Mouse (Mus musculus) brain, embryonic 18.5 days (tissue): ENCODE results near the gene Dguok.

ENCODE experiments used
- DNase-seq: peaks from one replicate; pipeline ENCODE4 v3.0.0-alpha.2; 2012; ENCODE audit warnings: low read depth, low spot score

Dguok gene

DNA sequence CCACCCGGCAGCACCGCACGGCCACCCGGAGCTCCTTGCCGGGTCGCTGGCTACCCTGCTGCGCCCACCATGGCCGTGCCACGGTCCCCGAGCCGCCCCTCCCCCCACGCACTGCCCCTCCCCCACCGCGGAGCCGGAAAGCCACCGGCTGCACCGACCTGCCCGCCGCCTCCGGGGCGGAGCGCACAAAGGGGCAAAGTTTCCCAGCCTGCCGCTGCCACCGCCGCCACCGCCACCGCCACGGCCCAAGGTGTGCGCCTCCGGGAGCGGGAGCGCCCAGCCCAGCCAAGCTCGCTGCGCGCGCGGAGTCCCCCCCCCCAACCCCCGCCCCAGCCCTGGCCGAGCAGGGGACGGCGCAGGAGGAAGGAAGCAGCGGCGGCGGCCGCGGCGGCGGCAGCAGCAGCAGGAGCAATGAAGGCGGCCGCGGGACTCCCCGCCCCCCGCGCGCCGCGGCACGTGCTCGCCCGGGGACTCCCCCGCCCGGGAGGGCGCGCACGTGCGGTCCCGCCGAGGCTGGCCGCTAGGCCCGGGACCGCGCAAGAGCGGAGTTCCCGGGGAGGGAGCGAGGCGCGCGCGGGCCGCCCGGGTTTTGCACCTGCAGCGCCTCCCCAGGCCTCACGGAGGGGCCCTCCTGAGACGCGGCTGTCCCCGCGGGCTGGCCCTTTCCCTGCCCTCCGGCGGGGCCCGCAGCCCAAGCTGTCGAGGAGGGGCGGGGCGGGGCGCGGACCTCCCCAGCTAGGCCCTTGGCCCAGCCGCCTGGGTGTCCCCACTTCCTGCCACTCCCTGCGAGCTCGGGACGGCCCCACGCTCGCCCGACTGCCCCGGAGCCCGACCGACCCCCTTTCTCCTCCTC lies 50.4 kb downstream of the Dguok start:
- peak; percentile 50 for DNase-seq

DNA sequence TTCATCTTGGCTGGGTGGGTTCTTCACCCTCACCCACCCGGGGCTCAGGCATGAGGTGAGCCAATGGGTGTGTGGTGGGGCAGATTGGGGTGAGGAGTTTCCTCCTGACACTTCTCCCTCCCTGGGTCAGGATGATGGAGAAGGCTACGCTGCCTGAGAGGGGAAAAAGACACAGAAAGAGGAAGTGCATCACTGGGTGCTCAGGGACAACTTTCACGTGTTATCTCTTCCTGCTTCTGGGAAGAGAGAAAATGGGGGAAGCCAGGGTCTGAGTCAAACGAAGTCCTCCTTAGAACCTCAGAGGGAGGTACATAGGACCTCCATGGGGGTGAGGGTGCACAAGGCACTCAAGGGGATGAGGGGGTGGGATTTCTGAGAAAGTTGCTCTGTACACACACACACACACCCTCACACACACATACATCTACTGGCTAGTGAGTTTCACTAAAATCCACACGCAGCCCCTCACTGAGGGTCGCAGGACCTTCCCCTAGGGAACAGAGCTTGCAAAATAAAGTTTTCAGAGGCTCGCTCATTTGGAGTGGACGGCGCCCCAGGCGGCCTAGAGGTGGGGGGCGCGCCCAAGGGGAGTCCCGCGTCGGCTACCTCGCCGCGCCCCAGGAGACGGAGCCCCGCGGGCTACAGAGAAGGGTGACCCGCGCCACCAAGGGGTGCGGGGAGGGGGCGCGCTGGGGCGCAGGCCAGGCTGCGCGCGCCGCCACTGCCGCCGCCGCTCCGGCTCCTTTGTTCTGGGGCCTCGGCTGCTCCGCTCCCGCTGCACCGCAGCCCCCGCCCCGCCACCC lies 51.2 kb downstream of the Dguok start:
- no peak for DNase-seq

DNA sequence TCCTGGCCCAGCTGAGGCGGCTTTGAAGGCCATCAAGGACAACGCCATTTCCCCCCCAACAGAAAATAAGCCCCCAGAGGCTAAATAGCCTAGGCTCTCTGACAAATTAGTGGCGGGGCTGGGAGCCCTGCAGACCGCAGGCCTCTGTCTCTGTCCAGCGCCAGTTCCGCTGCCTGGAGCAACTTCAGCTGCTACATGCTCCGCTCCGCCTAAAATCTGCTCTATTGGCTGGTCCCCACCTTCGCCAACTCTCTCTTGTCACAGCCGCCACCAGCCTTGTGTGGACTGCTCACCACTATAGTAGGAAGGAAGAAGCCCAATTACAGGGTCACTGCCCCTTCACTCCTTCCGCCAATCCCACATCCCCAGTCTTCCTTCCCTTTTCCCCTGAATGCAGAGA lies 53.1 kb downstream of the Dguok start:
- no peak for DNase-seq

DNA sequence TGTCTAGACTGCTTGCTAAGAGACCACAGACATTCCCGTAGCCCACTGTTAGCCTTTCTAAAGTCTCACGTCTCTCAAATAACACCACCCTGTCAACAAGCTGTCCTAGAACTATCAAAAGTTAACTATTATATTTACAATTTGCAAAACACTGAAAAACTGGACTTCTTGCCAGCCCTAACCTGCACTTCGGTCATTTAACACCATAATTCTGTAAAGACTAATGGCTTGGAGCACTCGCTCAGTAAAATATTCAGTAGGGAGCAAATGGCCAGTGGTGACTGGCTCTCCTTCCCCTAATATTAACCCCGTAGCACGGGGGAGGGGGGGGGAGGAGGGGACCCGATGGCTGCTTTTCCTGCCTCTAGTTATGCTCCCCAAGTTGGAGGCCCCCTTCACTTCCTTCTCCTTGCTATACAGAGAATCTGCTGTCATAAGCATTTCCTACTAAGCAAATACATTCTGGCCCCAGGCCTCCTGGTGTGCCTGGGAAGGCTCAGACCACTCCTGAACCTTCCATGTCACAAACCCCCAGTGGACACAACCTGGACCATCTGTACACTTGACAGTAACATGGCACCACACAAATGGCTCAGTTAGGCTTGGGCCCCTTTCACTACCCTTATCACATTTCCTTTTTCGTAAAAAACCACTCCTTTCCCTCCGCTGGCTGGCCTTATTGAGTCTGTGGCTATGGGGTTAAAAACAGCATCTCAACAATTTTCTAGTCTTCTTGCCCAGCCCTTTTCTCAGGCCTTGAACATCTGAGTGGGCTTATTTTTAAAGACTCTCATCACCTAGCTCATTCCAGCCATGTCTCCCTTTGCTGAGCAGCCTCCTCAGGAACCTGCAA lies 56.1 kb downstream of the Dguok start:
- no peak for DNase-seq

DNA sequence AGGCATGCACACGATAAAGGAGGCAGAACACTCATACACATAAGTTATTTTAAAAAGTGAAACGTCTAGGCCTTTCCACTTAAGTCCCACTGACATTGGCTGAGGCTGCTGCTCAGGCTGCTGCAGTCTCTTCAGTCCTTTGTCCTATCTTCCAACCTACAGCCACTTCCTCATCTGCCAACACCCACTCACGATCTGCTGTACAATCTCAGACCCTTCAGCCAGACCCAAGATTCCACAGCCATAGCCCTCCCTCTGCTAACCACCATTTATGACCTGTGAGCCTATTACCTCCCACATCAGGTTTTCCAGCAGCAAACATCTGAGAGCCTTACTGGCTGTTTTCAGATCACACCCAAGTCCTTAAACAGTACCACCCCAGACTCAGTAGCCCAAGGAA lies 57.3 kb downstream of the Dguok start:
- DNase-seq = no peak

DNA sequence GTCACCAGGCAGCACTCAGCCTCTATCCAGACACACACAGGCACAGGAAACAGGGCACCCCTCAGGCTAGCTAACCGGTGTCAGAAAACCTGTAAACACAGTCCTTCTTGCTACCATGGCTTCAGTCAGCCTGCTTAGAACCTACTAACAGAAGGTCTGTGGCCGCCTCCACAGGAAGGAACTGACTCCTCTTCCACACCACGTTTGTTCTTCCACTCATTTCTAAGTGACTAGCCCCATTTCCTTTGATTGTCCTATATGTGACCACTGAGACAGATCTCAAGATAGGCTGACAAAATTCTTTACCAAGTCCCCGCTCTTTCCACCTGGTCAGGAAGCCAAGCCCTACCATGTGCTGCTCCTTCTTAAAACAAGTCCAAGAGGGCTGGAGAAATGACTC lies 57.9 kb downstream of the Dguok start:
- no peak for DNase-seq

DNA sequence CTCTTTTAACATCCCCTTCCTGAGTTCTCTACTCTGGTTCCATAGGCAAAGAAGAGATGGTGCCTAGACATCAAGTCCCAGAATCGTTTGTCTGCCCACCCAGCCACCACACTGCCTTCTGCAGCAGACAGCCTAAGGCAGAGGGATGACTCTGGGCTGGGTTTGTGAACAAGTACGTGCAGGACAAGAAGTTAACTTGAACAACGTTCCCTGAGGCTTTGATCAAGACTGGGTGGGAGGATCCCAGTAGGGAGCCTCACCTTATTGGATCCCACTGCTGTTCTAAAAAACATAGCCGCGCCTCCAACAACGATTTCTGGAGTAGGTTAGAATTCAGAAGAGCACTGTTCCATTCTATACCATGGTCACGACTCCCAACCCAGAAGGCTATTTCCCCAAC lies 59.7 kb downstream of the Dguok start:
- no peak for DNase-seq

DNA sequence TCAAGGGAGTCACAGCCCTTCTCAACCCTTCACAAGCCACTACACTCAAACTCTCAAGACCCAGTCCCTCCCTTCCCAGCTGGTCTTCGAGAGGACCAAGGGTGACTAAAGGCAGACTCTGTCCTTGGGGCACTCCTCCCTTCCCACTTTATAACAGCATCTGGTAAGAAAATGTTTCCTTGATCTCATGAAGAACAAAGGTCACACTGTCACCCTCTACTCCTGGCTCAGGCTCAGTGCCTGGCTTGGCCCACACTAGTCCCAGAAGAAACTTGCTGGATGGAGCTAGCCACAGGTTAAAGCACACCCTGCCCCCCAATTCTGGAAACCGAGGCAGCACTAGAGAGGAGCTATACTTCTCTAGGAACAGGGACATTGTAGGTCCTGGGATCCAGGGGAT lies 61.0 kb downstream of the Dguok start:
- DNase-seq = no peak

DNA sequence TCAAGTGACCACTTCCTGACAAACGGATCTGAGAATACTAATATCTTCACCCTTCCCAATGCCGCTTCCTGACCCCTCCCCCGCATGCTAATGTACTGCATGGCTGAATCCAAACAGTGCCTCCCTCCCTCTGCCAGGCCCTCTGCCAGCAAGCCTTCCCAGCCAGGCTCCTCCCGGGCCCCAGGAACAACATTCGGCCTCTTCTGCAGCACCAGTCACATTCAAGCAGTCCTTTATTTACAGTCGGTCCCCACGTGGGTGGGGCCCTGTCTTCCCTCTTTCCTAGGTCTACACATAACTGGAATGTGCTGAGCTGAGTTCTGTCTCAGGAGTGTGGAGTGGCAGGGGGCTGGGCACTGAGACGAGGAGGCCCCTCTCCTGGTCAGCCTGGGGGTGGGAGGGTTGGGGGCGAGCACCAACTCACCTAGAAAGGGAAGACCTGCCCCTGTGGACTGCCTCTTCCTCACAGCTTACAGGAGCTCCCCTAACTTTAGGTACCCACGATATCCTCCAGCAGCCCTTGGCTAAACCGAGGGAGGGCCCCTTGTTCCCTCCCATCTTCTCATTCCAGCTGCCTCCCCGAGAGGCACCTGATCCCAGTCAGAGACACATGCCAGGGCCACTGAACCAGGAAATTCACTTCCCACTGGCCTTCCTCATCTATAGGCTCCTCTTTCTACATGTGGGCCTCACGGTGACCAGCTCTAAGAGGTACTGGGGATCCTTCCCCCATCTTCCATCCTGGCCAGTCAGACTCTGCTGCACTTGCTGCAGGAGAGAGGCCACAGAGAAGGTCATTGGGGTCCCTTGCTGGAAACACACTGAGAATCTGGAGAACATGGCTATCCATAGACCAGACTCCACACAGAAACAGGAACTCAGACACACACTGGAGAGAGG lies 63.1 kb downstream of the Dguok start:
- no peak for DNase-seq

DNA sequence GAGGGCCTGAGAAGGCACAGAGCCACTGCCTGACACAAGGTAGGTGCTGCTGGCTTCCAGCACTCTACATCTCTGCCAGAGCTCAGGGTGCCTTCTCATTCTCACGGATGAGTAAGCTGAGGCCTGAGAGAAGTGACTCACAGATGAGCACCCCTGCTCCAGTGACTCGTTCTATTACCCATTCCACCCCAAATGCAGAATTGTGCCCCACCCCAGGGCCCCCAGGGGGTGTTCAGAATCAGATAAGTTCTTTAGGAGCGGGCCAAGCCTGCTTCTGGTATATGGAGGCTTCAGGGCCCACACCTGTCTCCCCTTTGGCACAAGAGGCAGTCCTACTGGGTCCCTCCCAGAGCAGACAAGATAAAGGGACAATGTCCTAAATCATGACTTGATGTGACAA lies 64.1 kb downstream of the Dguok start:
- no peak for DNase-seq

DNA sequence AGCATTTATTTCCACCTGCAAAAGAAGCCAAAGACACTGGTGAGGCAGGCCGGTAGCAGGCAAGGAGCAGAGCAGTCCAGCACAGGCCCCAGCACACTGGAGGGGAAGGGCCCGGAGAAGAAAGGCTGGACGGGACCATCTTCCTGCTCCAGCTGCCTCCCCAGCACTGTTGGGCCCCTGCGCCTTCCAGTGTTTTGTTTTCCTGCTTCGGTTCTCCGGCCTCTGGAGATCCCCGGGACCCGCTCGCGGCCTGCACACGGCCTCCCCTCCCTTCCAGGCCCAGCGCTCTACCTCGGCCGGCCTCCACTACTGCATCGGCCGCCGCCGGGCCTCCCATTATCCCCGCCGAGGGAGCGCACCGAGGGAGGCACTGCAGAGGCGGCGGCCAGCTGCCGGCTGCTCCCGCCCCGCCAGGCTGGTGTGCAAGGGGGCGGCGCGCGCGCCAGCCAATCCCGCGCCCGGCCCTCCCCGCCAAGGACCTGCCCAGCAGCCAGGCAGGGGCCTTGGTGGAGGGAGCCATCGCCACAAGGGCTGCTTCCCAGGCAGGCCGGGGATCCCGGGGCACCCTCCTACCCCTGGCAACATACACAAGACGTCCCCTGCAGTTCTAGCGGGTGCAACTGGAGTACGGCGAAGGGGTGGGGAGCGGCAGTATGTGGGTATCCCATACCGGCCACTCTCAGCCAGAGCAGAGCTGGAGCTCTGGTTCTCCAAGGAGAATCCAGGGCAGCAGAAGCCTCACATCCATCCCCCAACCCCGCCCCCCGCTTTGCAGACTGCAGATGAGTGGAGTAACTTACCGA lies 65.3 kb downstream of the Dguok start:
- peak; percentile 68 for DNase-seq

DNA sequence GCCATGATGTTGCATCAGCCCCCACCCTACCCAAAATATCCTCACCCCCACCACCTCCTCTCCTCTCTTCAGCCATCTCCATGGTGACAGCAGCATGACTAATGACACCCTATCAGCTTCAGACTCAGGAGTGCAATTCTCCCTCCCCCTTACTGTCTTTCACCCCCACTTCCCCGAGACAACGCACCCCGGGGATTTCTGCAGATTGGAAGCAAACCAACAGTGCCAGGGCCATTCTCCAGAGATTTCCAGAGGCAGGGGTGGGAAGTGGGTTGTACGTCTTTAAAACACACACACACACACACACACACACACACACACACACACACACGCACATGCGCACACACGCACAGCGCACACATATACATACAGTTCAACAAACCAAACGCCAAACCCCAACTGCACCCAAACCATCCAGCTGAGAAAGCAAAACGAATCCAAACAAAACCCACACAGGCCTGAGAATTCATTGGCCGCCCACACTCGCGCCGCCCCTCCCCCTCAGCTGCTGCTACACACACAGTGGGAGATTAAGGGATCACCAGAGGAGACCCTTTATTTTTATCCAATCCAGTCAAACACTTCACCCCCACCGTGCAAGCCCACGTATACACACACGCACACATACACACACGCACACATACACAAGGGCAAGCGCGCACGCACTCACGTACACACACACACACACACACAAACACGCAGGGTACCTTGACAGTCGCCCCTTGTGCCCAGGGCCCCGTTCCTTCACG lies 66.1 kb downstream of the Dguok start:
- peak; percentile 57 for DNase-seq

DNA sequence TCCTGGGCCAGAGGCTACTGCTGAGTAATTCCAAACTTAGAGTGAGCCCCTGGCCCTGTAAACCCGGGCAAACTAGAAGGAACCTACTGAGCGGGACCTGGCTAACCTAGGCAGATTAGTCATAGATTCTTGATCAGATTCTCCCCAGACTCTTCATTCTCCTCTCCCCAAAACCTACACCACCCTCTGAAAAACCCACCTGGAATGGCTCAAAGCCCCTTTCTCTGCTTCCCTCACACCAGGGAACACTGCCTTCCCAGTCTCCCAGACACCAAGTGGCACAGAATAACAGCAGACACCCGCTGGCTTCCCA lies 66.6 kb downstream of the Dguok start:
- no peak for DNase-seq

DNA sequence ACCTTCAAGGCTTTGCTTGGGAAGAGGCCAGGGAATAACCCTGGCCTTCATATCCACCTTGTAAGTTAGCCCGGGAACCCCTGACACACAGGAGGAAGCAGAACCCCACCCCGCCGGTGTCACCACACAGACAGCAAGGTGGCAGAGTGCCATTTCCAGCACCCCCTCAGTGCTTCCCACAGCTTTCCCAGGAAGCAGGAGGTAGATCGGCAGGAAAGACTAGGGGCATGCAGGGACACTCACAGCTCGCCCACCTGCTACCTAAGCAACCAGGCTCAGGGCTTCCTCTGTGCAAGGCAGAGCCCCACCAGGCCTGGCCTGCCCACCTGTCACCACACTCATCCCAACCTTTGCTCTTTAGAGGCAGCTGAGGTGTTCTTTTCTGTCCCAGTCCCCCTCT lies 67.0 kb downstream of the Dguok start:
- no peak for DNase-seq

DNA sequence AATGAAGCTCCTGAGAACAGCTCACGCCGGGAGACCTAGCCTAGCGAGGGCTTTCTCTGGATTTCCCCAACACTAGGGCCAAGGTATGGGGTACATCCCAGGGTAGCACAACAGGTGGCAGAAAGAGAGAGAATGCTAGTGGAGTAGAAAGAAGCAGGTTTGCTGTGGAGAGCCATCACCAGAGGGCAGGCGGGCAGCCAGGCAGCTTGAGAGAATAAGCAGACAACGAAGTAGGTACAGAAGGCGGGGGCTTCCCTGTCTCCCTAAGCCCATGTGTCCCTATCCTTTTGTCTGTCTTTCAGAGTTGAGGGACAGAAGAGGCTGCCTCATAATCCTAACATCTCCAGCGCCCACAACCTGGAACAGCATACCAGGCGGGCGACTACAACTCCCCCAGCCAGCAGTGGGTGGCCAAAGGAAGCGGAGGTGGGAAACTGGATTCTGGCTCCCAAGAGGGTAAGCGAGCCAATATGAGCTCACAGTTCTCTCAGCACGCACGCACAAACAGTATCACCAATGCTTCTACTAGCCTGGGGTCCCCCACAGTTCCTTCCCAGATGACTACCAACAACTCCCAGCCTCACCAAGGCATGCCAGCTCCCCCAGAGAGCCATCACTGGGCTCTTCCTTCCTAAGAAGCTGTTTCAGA lies 67.5 kb downstream of the Dguok start:
- DNase-seq = no peak

DNA sequence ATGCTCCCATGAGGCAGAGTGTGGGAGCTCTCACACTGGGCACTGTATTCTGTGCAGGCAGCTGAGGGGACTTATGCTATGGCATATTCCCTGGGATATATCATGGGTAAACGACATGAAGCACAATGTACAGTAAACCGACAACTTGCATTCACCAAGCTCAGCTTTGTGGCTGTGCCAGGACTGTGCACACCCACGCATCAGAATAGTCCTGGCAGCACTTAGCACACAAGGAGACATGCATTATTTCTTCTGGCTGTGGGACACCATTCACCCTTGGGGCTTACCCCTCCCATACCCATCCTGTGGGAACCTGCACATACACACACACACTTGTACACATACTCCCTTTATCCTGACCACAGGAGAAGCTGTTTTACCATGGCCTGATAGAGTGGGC lies 68.2 kb downstream of the Dguok start:
- DNase-seq = no peak

DNA sequence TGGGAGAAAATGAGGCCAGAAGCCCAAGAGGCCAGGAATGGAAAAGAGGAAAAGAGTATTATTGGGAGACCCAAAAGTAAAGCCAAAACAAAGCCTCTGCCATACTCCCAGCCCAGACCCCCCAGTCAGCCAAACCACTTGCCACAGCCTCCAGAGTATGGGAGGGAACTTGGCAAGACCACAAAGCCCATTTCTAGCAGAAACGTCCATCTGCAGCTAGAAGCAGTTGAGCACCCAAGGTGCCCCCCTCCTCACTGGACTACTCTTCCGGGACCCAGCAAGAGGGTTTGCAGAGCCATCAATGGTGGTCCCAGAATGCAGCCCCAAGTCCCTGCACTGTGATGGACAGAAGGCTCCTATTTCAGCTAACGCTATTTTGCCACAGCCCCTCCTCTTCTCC lies 69.0 kb downstream of the Dguok start:
- DNase-seq = no peak

DNA sequence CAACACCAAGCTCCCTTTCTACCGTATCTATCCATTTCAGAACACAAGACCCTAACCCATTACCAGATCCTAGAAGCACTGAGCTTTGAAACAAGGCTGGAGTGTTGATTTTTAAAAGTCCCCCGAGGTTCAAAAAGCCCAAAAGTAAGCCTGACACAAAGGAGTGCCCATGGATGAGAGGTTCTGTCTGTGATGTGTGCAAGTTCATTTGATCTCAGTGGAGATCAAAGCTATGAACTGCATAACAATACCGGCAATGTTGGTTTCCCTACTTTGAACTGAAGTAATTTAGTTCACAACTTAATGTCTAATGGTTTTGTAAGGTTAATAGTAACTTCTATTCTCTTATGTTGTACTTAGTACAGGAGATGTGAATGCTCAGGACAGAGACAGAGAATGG lies 69.5 kb downstream of the Dguok start:
- DNase-seq = no peak

DNA sequence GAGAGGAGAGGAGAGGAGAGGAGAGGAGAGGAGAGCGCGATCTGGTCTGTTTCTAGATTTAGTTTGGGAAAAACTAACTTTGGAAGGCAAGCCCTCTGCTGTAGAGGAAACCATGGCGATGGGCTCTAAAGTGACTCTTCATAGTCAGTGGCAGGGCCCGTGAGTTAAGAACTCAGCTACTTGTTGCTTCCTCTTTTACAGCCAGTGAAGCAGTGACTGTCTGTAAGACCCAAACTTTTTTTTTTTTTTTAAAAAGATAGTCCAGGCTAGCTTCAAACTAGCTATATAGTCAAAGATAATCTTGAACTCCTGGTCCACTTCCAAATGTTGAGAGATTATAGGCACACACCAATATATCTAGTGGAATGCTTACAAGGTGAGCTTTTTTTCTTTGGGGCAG lies 70.2 kb downstream of the Dguok start:
- DNase-seq = no peak
